Mouse (Mus musculus) CH12.LX (cell line): Measurements from ENCODE around the gene Dock3. TPM values are rescaled to one million over a fixed set of nuclear protein-coding genes. Genes with fewer than 3 reads are reported as not detected.

Source experiments
- DNase-seq: peaks from one replicate; pipeline ENCODE4 v3.0.0-alpha.2; 2013; ENCODE audit errors: extremely low read depth
- H3K27ac ChIP-seq: 2 replicates; pipeline ENCODE4 v1.5.1; 2012; ENCODE audit warnings: low read depth, mild to moderate bottlenecking, control low read depth, moderate library complexity; ENCODE audit not compliant: insufficient read depth
- H3K27me3 ChIP-seq: replicated peaks from 2 replicates; pipeline ENCODE3; 2012; ENCODE audit warnings: inconsistent platforms
- H3K36me3 ChIP-seq, 2 experiments: replicated peaks in 1 of 2; 2 replicates each; pipeline versions ENCODE3 to v1.6.1; 2012; ENCODE audit warnings: inconsistent platforms in 1 of 2, low read length in 1 of 2, mild to moderate bottlenecking in 1 of 2, mixed read lengths in 1 of 2, moderate library complexity in 1 of 2; ENCODE audit not compliant: control insufficient read depth in 1 of 2, insufficient read depth in 1 of 2
- H3K4me1 ChIP-seq, 2 experiments: 2 replicates each; pipeline ENCODE4 v1.6.1; 2012; ENCODE audit warnings: inconsistent platforms in 1 of 2, moderate library complexity in 1 of 2; ENCODE audit not compliant: insufficient read depth in 2 of 2, control insufficient read depth in 1 of 2
- H3K4me2 ChIP-seq: 2 replicates; pipeline ENCODE4 v1.6.1; 2012; ENCODE audit warnings: low read depth, mild to moderate bottlenecking, control low read depth; ENCODE audit not compliant: poor library complexity, insufficient read depth, severe bottlenecking
- H3K4me3 ChIP-seq, 3 experiments: fragments of 150-350 bp in 1 of 3; sonication (generic) in 1 of 3; replicated peaks in 1 of 3; 2 replicates each; pipeline versions ENCODE3 to v1.5.1; 2011 to 2012; ENCODE audit warnings: low read depth in 2 of 3, low read length in 2 of 3, mild to moderate bottlenecking in 2 of 3, moderate library complexity in 2 of 3, control low read depth in 1 of 3, improper control_type of control experiment in 1 of 3, inconsistent platforms in 1 of 3, mixed read lengths in 1 of 3; ENCODE audit not compliant: poor library complexity in 1 of 3
- H3K79me2 ChIP-seq: replicated peaks from 2 replicates; pipeline ENCODE4 v1.6.1; 2012; ENCODE audit warnings: mild to moderate bottlenecking, moderate library complexity; ENCODE audit not compliant: control insufficient read depth, poor library complexity, insufficient read depth, severe bottlenecking; ENCODE audit errors: extremely low read depth
- H3K9ac ChIP-seq: 2 replicates; pipeline ENCODE4 v1.6.1; 2012; ENCODE audit warnings: low read depth, mild to moderate bottlenecking, control low read depth, moderate library complexity; ENCODE audit not compliant: insufficient read depth
- H3K9me3 ChIP-seq: replicated peaks from 2 replicates; pipeline ENCODE3; 2012; ENCODE audit warnings: low read length, inconsistent platforms, mixed read lengths
- BHLHE40 ChIP-seq: IDR thresholded peaks from 2 replicates; pipeline ENCODE4 v1.6.1; 2011; ENCODE audit warnings: mild to moderate bottlenecking, low read depth, low read length, improper control_type of control experiment
- CHD1 ChIP-seq: IDR thresholded peaks from 2 replicates; pipeline ENCODE4 v1.6.1; 2012; ENCODE audit warnings: low read depth, low read length, improper control_type of control experiment, inconsistent platforms
- CTCF ChIP-seq, 2 experiments: IDR thresholded peaks in 1 of 2; conservative IDR thresholded peaks in 1 of 2; 2 replicates each; pipeline ENCODE4 v1.5.1; 2011 to 2012; ENCODE audit warnings: low read depth in 2 of 2, low read length in 2 of 2, improper control_type of control experiment in 1 of 2, inconsistent platforms in 1 of 2, mild to moderate bottlenecking in 1 of 2, moderate library complexity in 1 of 2
- E2F4 ChIP-seq: IDR thresholded peaks from 2 replicates; pipeline ENCODE4 v1.6.1; 2011; ENCODE audit warnings: low read depth, low read length, improper control_type of control experiment; ENCODE audit not compliant: insufficient replicate concordance
- ELF1 ChIP-seq: IDR thresholded peaks from 2 replicates; pipeline ENCODE4 v1.6.1; 2014; ENCODE audit warnings: low read depth, mild to moderate bottlenecking, inconsistent platforms, low read length, improper control_type of control experiment
- EP300 ChIP-seq: IDR thresholded peaks from 2 replicates; pipeline ENCODE4 v1.6.1; 2011; ENCODE audit warnings: low read length, improper control_type of control experiment
- JUND ChIP-seq: conservative IDR thresholded peaks from 2 replicates; pipeline ENCODE4 v1.6.1; 2011; ENCODE audit warnings: low read depth, low read length, improper control_type of control experiment
- MAFK ChIP-seq: IDR thresholded peaks from 2 replicates; pipeline ENCODE4 v1.6.1; 2011; ENCODE audit warnings: low read length, improper control_type of control experiment; ENCODE audit not compliant: insufficient replicate concordance
- MAX ChIP-seq: IDR thresholded peaks from 2 replicates; pipeline ENCODE4 v1.6.1; 2011; ENCODE audit warnings: low read length, improper control_type of control experiment
- MEF2A ChIP-seq: IDR thresholded peaks from 2 replicates; pipeline ENCODE4 v1.6.1; 2014; ENCODE audit warnings: low read depth, mild to moderate bottlenecking, inconsistent platforms, low read length, improper control_type of control experiment, borderline replicate concordance
- MYC ChIP-seq: IDR thresholded peaks from 2 replicates; pipeline ENCODE4 v1.6.1; 2011; ENCODE audit warnings: low read depth, mild to moderate bottlenecking, improper control_type of control experiment, low read length
- NRF1 ChIP-seq: IDR thresholded peaks from 2 replicates; pipeline ENCODE4 v1.6.1; 2014; ENCODE audit warnings: low read depth, mild to moderate bottlenecking, inconsistent platforms, low read length, improper control_type of control experiment, moderate library complexity
- PAX5 ChIP-seq: IDR thresholded peaks from 2 replicates; pipeline ENCODE4 v1.6.1; 2012; ENCODE audit warnings: low read length, inconsistent platforms, mixed read lengths
- POLR2A ChIP-seq: IDR thresholded peaks from 2 replicates; pipeline ENCODE4 v1.6.1; 2011; ENCODE audit warnings: low read depth, mild to moderate bottlenecking, improper control_type of control experiment, low read length
- RAD21 ChIP-seq: IDR thresholded peaks from 2 replicates; pipeline ENCODE4 v1.6.1; 2011; ENCODE audit warnings: low read depth, mild to moderate bottlenecking, low read length, improper control_type of control experiment, moderate library complexity
- RCOR1 ChIP-seq: conservative IDR thresholded peaks from 2 replicates; pipeline ENCODE4 v1.6.1; 2012; ENCODE audit warnings: low read depth, mild to moderate bottlenecking, inconsistent platforms, low read length, improper control_type of control experiment
- SMC3 ChIP-seq: IDR thresholded peaks from 2 replicates; pipeline ENCODE4 v1.6.1; 2011; ENCODE audit warnings: low read depth, low read length, improper control_type of control experiment
- TBP ChIP-seq: conservative IDR thresholded peaks from 2 replicates; pipeline ENCODE4 v1.6.1; 2011; ENCODE audit warnings: low read depth, low read length, improper control_type of control experiment
- TCF12 ChIP-seq: IDR thresholded peaks from 2 replicates; pipeline ENCODE4 v1.6.1; 2014; ENCODE audit warnings: low read depth, mild to moderate bottlenecking, inconsistent platforms, low read length, improper control_type of control experiment
- USF2 ChIP-seq: conservative IDR thresholded peaks from 2 replicates; pipeline ENCODE4 v1.6.1; 2011; ENCODE audit warnings: low read depth, low read length, improper control_type of control experiment
- dilution Hi-C: fragments of 300-500 bp; cut with MboI; formaldehyde crosslinking; loops from 2 replicates; pipeline ENCODE4 v1.14.3; 2020; ENCODE audit warnings: low sequenced_read_pairs; ENCODE audit not compliant: extremely low pct_unique_long_range_greater_than_20kb, extremely low pct_ligation_motif_present
- in situ Hi-C: fragments of 300-500 bp; cut with MboI; formaldehyde crosslinking; loops from 3 replicates; pipeline ENCODE4 v1.14.3; 2019; ENCODE audit warnings: low sequenced_read_pairs, low pct_ligation_motif_present, low pct_unique_long_range_greater_than_20kb, mixed read lengths
- polyA plus RNA-seq: library from polyadenylated mRNA; unstranded; fragments of >175 nt; gene quantifications from 2 replicates; pipeline ENCODE4 v1.2.1, GENCODE M21; 2012; ENCODE audit warnings: low read depth; ENCODE audit not compliant: insufficient read length
- total RNA-seq, 2 experiments: library from RNA; depleted of rRNA; stranded (reverse); fragments of 300-350 nt in 1 of 2; fragments of >200 nt in 1 of 2; gene quantifications; 2 replicates each; pipeline ENCODE4 v1.2.3; 2012 to 2014

Dock3 gene
- total and polyA plus RNA-seq, 3 experiments, result 0.30 TPM; not detected in 2

GRCm38 (mm10) chr9:106884996-106885900 is 346.5 kb downstream of the Dock3 start:
- dilution Hi-C loops, result no loop called here
- H3K27ac ChIP-seq, result no peak overlapping the region
- peak overlapping the region; percentile 59 to 84 (median 84) for H3K4me3 ChIP-seq
- peak overlapping the region; percentile 18 for H3K4me2 ChIP-seq
- peaks cover 23 to 78% of the 10 kb centered on the region in 2 experiments for H3K4me1 ChIP-seq
- H3K36me3 ChIP-seq, result peaks cover 44 to 70% of the 10 kb centered on the region in 2 experiments
- H3K9ac ChIP-seq, result peak overlapping the region; percentile 95; the same call in 1 of the 2 replicates
- no peak for DNase-seq
- no peaks in the 10 kb centered on the region for H3K27me3 ChIP-seq
- H3K9me3 ChIP-seq, result no peaks in the 10 kb centered on the region
- no peak for TF ChIP-seq SMC3
- no peak for TF ChIP-seq POLR2A
- in situ Hi-C loops, result no loop called here
- peaks cover 47% of the 10 kb centered on the region for H3K79me2 ChIP-seq

GRCm38 (mm10) chr9:106884306-106884705 is 347.4 kb downstream of the Dock3 start:
- dilution Hi-C loops, result no loop called here
- H3K4me3 ChIP-seq, result peak overlapping the region in 2 of 3 experiments; percentile 40 to 84

GRCm38 (mm10) chr9:106883085-106883484 is 348.6 kb downstream of the Dock3 start:
- peaks cover 39 to 70% of the 10 kb centered on the region in 2 experiments for H3K36me3 ChIP-seq
- no peaks in the 10 kb centered on the region for H3K9me3 ChIP-seq
- no peak overlapping the region for H3K9ac ChIP-seq
- peaks cover 36% of the 10 kb centered on the region for H3K79me2 ChIP-seq
- no peak for TF ChIP-seq MAX
- TF ChIP-seq CHD1, result no peak
- TF ChIP-seq MEF2A, result no peak
- no peak for TF ChIP-seq PAX5
- no peak for TF ChIP-seq POLR2A
- TF ChIP-seq RCOR1, result no peak
- no peak for TF ChIP-seq CTCF (conservative IDR thresholded peaks at IDR 0.05 in 1 of 2, IDR thresholded peaks at IDR 0.05 in 1 of 2; ENCODE audit: low read depth in 2 of 2, low read length in 2 of 2)
- no peak for TF ChIP-seq EP300
- TF ChIP-seq MAFK, result no peak
- no peak for TF ChIP-seq JUND
- no peak for DNase-seq
- in situ Hi-C loops (no loop called here), dilution Hi-C loops (no loop called here)
- H3K4me3 ChIP-seq, result no peak overlapping the region
- no peaks in the 10 kb centered on the region for H3K27me3 ChIP-seq
- no peak overlapping the region for H3K27ac ChIP-seq
- no peak overlapping the region for H3K4me2 ChIP-seq
- peaks cover 20 to 58% of the 10 kb centered on the region in 2 experiments; a peak in 3 of 4 replicates for H3K4me1 ChIP-seq

More at GRCm38 (mm10) chr9:106884306-106884705, 347.4 kb downstream of the Dock3 start:
- in situ Hi-C loops, result no loop called here
- Histone ChIP-seq H3K27me3 (no peaks in the 10 kb centered on the region), H3K79me2 (peaks cover 38% of the 10 kb centered on the region), H3K36me3 (peaks cover 43 to 70% of the 10 kb centered on the region in 2 experiments), H3K9ac (peak overlapping the region; percentile 15; the same call in 1 of the 2 replicates), H3K4me2 (peak overlapping the region; percentile 18), H3K9me3 (no peaks in the 10 kb centered on the region), H3K27ac (no peak overlapping the region)
- no peak for TF ChIP-seq E2F4
- no peak for TF ChIP-seq EP300
- TF ChIP-seq ELF1, result no peak
- TF ChIP-seq MYC, result no peak
- no peak for TF ChIP-seq NRF1
- no peak for TF ChIP-seq TCF12
- no peak for TF ChIP-seq RAD21
- TF ChIP-seq TBP, result no peak
- no peak for TF ChIP-seq USF2
- no peak for TF ChIP-seq BHLHE40
- TF ChIP-seq, all 38 proteins: peak for 0
- peak; percentile 45 for DNase-seq
- H3K4me1 ChIP-seq, result peaks cover 23 to 69% of the 10 kb centered on the region in 2 experiments
